Mouse (Mus musculus): ENCODE measurements around the gene Mterf2. TPM values are rescaled to one million over a fixed set of nuclear protein-coding genes. Genes with fewer than 3 reads are reported as not detected.

Mterf2 gene
- total RNA-seq, 2 experiments from 2014 or later = 8.8 to 12.8 TPM

Other genes starting within 250 kb of the Mterf2 start
- 10 to 100 TPM; 44.9 to 50.1 TPM for gene Ric8b, start 210.4 kb downstream of the Mterf2 start, total RNA-seq (2021)
- gene Fhl4, start 25.5 kb downstream of the Mterf2 start, total RNA-seq (2021) = 1 to 10 TPM in 1 of 2 experiments, under 1 TPM in 1; 0.91 to 1.3 TPM
- 10 to 100 TPM; 40.6 to 43.1 TPM for gene Tmem263, start 25.4 kb downstream of the Mterf2 start, total RNA-seq (2021)
- gene Cry1, start 57.0 kb upstream of the Mterf2 start, total RNA-seq (2021) = 10 to 100 TPM; 16.6 to 20.8 TPM